Mouse (Mus musculus): ENCODE results near the gene Klk1b26. TPM values are rescaled to one million over a fixed set of nuclear protein-coding genes. Genes with fewer than 3 reads are reported as not detected.

Klk1b26 gene
- polyA plus RNA-seq, 1 experiment from 2014 or later, result not detected

Other genes starting within 250 kb of the Klk1b26 start
- gene Klk12, start 243.3 kb upstream of the Klk1b26 start, polyA plus RNA-seq (2016; fragmentation: Nextera tagmentation; extraction: Ambion mirVana), result not detected in 2 replicates
- not detected in 2 replicates for gene Klk11, start 237.6 kb upstream of the Klk1b26 start, polyA plus RNA-seq (2016; fragmentation: Nextera tagmentation; extraction: Ambion mirVana)
- 0.55 and 0.77 TPM in 2 replicates for gene Klk10, start 231.1 kb upstream of the Klk1b26 start, polyA plus RNA-seq (2016; fragmentation: Nextera tagmentation; extraction: Ambion mirVana)
- gene Klk9, start 220.3 kb upstream of the Klk1b26 start, polyA plus RNA-seq (2016; fragmentation: Nextera tagmentation; extraction: Ambion mirVana), result 0.13 TPM in 1 of 2 replicates, not detected in the other
- gene Klk8, start 214.6 kb upstream of the Klk1b26 start, polyA plus RNA-seq (2016; fragmentation: Nextera tagmentation; extraction: Ambion mirVana), result 12.1 and 13.2 TPM in 2 replicates
- 0.11 TPM in 1 of 2 replicates, not detected in the other for gene Klk7, start 200.9 kb upstream of the Klk1b26 start, polyA plus RNA-seq (2016; fragmentation: Nextera tagmentation; extraction: Ambion mirVana)
- gene Klk6, start 187.7 kb upstream of the Klk1b26 start, polyA plus RNA-seq (2016; fragmentation: Nextera tagmentation; extraction: Ambion mirVana), result not detected in 2 replicates
- gene Klk5, start 170.2 kb upstream of the Klk1b26 start, polyA plus RNA-seq (2016; fragmentation: Nextera tagmentation; extraction: Ambion mirVana), result 0.12 TPM in 1 of 2 replicates, not detected in the other
- 0.41 TPM in 1 of 2 replicates, not detected in the other for gene Klk4, start 131.0 kb upstream of the Klk1b26 start, polyA plus RNA-seq (2016; fragmentation: Nextera tagmentation; extraction: Ambion mirVana)
- gene Klk15, start 78.4 kb upstream of the Klk1b26 start, polyA plus RNA-seq (2016; fragmentation: Nextera tagmentation; extraction: Ambion mirVana), result not detected in 2 replicates
- not detected in 2 replicates for gene Klk1b8, start 61.5 kb upstream of the Klk1b26 start, polyA plus RNA-seq (2016; fragmentation: Nextera tagmentation; extraction: Ambion mirVana)
- gene Klk1b1, start 45.4 kb upstream of the Klk1b26 start, polyA plus RNA-seq (2016; fragmentation: Nextera tagmentation; extraction: Ambion mirVana), result not detected in 2 replicates
- not detected in 2 replicates for gene Klk1b9, start 36.1 kb upstream of the Klk1b26 start, polyA plus RNA-seq (2016; fragmentation: Nextera tagmentation; extraction: Ambion mirVana)
- not detected in 2 replicates for gene Klk1b11, start 16.3 kb upstream of the Klk1b26 start, polyA plus RNA-seq (2016; fragmentation: Nextera tagmentation; extraction: Ambion mirVana)
- gene Klk1b27, start 40.1 kb downstream of the Klk1b26 start, polyA plus RNA-seq (2016; fragmentation: Nextera tagmentation; extraction: Ambion mirVana), result not detected in 2 replicates
- not detected in 2 replicates for gene Klk1b21, start 90.2 kb downstream of the Klk1b26 start, polyA plus RNA-seq (2016; fragmentation: Nextera tagmentation; extraction: Ambion mirVana)
- not detected in 2 replicates for gene Klk1b22, start 100.5 kb downstream of the Klk1b26 start, polyA plus RNA-seq (2016; fragmentation: Nextera tagmentation; extraction: Ambion mirVana)
- not detected in 2 replicates for gene Klk1b16, start 124.6 kb downstream of the Klk1b26 start, polyA plus RNA-seq (2016; fragmentation: Nextera tagmentation; extraction: Ambion mirVana)
- gene Klk1b24, start 176.1 kb downstream of the Klk1b26 start, polyA plus RNA-seq (2016; fragmentation: Nextera tagmentation; extraction: Ambion mirVana), result not detected in 2 replicates
- gene Klk1b3, start 186.0 kb downstream of the Klk1b26 start, polyA plus RNA-seq (2016; fragmentation: Nextera tagmentation; extraction: Ambion mirVana), result not detected in 2 replicates
- not detected in 2 replicates for gene Klk1b4, start 195.3 kb downstream of the Klk1b26 start, polyA plus RNA-seq (2016; fragmentation: Nextera tagmentation; extraction: Ambion mirVana)
- not detected in 2 replicates for gene Klk1b5, start 203.8 kb downstream of the Klk1b26 start, polyA plus RNA-seq (2016; fragmentation: Nextera tagmentation; extraction: Ambion mirVana)
- gene Klk1, start 213.2 kb downstream of the Klk1b26 start, polyA plus RNA-seq (2016; fragmentation: Nextera tagmentation; extraction: Ambion mirVana), result not detected in 2 replicates
- 0.10 TPM in 1 of 2 replicates, not detected in the other for gene Gm36864, start 224.0 kb downstream of the Klk1b26 start, polyA plus RNA-seq (2016; fragmentation: Nextera tagmentation; extraction: Ambion mirVana)
- gene 1700028J19Rik, start 234.5 kb downstream of the Klk1b26 start, polyA plus RNA-seq (2016; fragmentation: Nextera tagmentation; extraction: Ambion mirVana), result 1.0 and 1.5 TPM in 2 replicates
- gene 2410002F23Rik, start 234.6 kb downstream of the Klk1b26 start, polyA plus RNA-seq (2016; fragmentation: Nextera tagmentation; extraction: Ambion mirVana), result 173 and 174 TPM in 2 replicates
- 0.09 and 0.12 TPM in 2 replicates for gene Acp4, start 245.2 kb downstream of the Klk1b26 start, polyA plus RNA-seq (2016; fragmentation: Nextera tagmentation; extraction: Ambion mirVana)
- not detected in 2 replicates for gene Gm15517, start 249.3 kb downstream of the Klk1b26 start, polyA plus RNA-seq (2016; fragmentation: Nextera tagmentation; extraction: Ambion mirVana)

Measured in hindbrain, embryonic 10.5 days (tissue).